In the genomic region with DNA sequence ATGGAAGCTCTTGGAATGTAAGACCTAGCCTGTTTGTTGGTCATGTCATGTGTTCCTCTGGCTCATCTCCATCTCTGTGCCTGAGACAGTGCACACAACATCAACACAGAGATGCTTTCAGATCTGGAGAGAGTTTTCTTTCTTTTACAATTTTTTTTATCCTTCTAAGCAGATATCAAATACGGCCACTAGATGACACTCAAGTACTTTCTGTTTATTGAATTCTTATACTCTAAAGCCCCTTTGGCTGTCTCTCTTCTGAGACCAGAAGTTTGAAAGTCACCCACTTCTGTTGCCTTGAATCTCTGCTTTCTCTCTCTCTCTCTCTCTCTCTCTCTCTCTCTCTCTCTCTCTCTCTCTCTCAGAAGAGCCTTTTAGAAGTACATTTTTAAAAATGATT, we compare ENCODE assay signal across 12 mouse cellular contexts.
A peak's percentile ranks its signal among the peaks of the same experiment; 100 is the strongest.
DNase-seq lines count a peak whose midpoint lies in the region; ATAC-seq and TF ChIP-seq lines count a peak whose summit lies in the region.
"Had no signal": no experiment of that assay in that cellular context is flagged by ENCODE, and none has a peak within 500 bp of the region (broad histone marks: within the 10 kb centered on the region; RNA-seq: fewer than 3 reads in every experiment).

No protein-coding gene starts in this region.

- TF ChIP-seq RAD21 in CH12.LX (IDR thresholded peaks at IDR 0.05; ENCODE audit: low read depth, low read length): peak; percentile 82

- 7% methylated on average over 1 of the region's 1 CpGs for WGBS in embryonic facial prominence, embryonic 11.5 days
- WGBS in embryonic facial prominence, embryonic 10.5 days: 7% methylated on average over 1 of the region's 1 CpGs

- dilution Hi-C loops in CH12.LX (cut with MboI; ENCODE audit: extremely low pct_ligation_motif_present, extremely low pct_unique_long_range_greater_than_20kb, low sequenced_read_pairs): no loop called here

- no peaks in the 10 kb centered on the region for H3K9me3 ChIP-seq in embryonic facial prominence, embryonic 11.5 days (replicated peaks; ENCODE audit: control insufficient read depth, low read length)
- H3K9me3 ChIP-seq in embryonic facial prominence, embryonic 10.5 days: no peaks in the 10 kb centered on the region
- H3K9me3 ChIP-seq in CH12.LX (replicated peaks; ENCODE audit: low read length): peaks cover 5% of the 10 kb centered on the region

- no peak overlapping the region for H3K9ac ChIP-seq in embryonic facial prominence, embryonic 11.5 days (replicated peaks; ENCODE audit: low read length)
- no peak overlapping the region for H3K9ac ChIP-seq in CH12.LX (ENCODE audit: insufficient read depth, low read depth)

- in situ Hi-C loops in CH12.LX (cut with MboI; ENCODE audit: low pct_ligation_motif_present, low pct_unique_long_range_greater_than_20kb, low sequenced_read_pairs): loop anchor here (5.0 kb wide), 1 partner anchor 700 kb away; the partner anchor contains the start of gene Aipl1

- no peaks in the 10 kb centered on the region for H3K79me2 ChIP-seq in CH12.LX (replicated peaks; ENCODE audit: control insufficient read depth, extremely low read depth, insufficient read depth, poor library complexity, severe bottlenecking)

- no peak overlapping the region for H3K4me2 ChIP-seq in embryonic facial prominence, embryonic 11.5 days (ENCODE audit: low read depth, low read length)
- H3K4me2 ChIP-seq in CH12.LX (ENCODE audit: insufficient read depth, low read depth, poor library complexity, severe bottlenecking): no peak overlapping the region

- ATAC-seq in embryonic facial prominence, embryonic 11.5 days (replicated peaks; ENCODE audit: insufficient number of reproducible peaks, low FRiP score, low TSS enrichment, low read depth): no peak

- TF ChIP-seq POLR2A in CH12.LX (IDR thresholded peaks at IDR 0.05; ENCODE audit: low read depth, low read length): no peak

- no peaks in the 10 kb centered on the region for H3K27me3 ChIP-seq in embryonic facial prominence, embryonic 11.5 days (ENCODE audit: control insufficient read depth, insufficient read depth, low read length)
- no peaks in the 10 kb centered on the region for H3K27me3 ChIP-seq in embryonic facial prominence, embryonic 10.5 days (replicated peaks; ENCODE audit: low read depth, poor library complexity, severe bottlenecking)
- peaks cover 69% of the 10 kb centered on the region for H3K27me3 ChIP-seq in CH12.LX (replicated peaks)

- H3K27ac ChIP-seq in embryonic facial prominence, embryonic 11.5 days (replicated peaks; ENCODE audit: low read depth, low read length): no peak overlapping the region
- H3K27ac ChIP-seq in embryonic facial prominence, embryonic 10.5 days (replicated peaks): no peak overlapping the region
- no peak overlapping the region for H3K27ac ChIP-seq in left cerebral cortex, adult 2 months
- H3K27ac ChIP-seq in CH12.LX (ENCODE audit: insufficient read depth, low read depth): no peak overlapping the region

- TF ChIP-seq CTCF in left cerebral cortex, adult 2 months (IDR thresholded peaks at IDR 0.05): peak; percentile 73
- peak; percentile 28 to 75; a peak in 3 of 4 replicates for TF ChIP-seq CTCF in CH12.LX (conservative IDR thresholded peaks at IDR 0.05 in 1 of 2, IDR thresholded peaks at IDR 0.05 in 1 of 2; ENCODE audit: low read depth in 2 of 2, low read length in 2 of 2)

- peak; percentile 52 for DNase-seq in embryonic facial prominence, embryonic 11.5 days (ENCODE audit: low spot score)
- no peak for DNase-seq in embryonic facial prominence, embryonic 10.5 days (ENCODE audit: low spot score)
- DNase-seq in left cerebral cortex, adult 2 months (ENCODE audit: extremely low spot score in 1 of 2, low spot score in 2 of 2): no peak
- DNase-seq in left cerebral cortex, postnatal 10 days (ENCODE audit: extremely low spot score in 1 of 2, low spot score in 2 of 2): no peak
- peak; percentile 34 for DNase-seq in CH12.LX (ENCODE audit: extremely low read depth)
- peak; percentile 24 for DNase-seq in embryo, embryonic 9.5 days (ENCODE audit: extremely low spot score)
- no peak for DNase-seq in adrenal gland, postnatal 4 days (ENCODE audit: low spot score in 2 of 2)
- no peak for DNase-seq in urinary bladder, postnatal 14 days (ENCODE audit: low spot score)
- DNase-seq: gastrocnemius, postnatal 36 days; heart, postnatal 36 days; kidney, postnatal 14 days; thymus, adult 18-20 months had no signal

- intact Hi-C loops in left cerebral cortex, adult 2 months (cut with DNase I): loop anchor here (5.0 to 10.0 kb wide), 2 partner anchors 335 to 817 kb away; no protein-coding TSS in a partner anchor
- intact Hi-C loops in left cerebral cortex, postnatal 10 days (cut with DNase I): loop anchor here (5.0 to 10.0 kb wide), 2 partner anchors 1090 to 1217 kb away; partner anchors contain the start of gene Spns3

- no peaks in the 10 kb centered on the region for H3K36me3 ChIP-seq in embryonic facial prominence, embryonic 11.5 days (replicated peaks; ENCODE audit: control insufficient read depth, insufficient read depth, low read depth, low read length)
- no peaks in the 10 kb centered on the region for H3K36me3 ChIP-seq in embryonic facial prominence, embryonic 10.5 days (replicated peaks)
- H3K36me3 ChIP-seq in CH12.LX (replicated peaks in 1 of 2; ENCODE audit: control insufficient read depth in 1 of 2, insufficient read depth in 1 of 2, low read length in 1 of 2): no peaks in the 10 kb centered on the region

- TF ChIP-seq EP300 in CH12.LX (IDR thresholded peaks at IDR 0.05; ENCODE audit: low read length): no peak

- no peak overlapping the region for H3K4me3 ChIP-seq in embryonic facial prominence, embryonic 11.5 days (ENCODE audit: low read depth, low read length)
- H3K4me3 ChIP-seq in embryonic facial prominence, embryonic 10.5 days: no peak overlapping the region
- no peak overlapping the region for H3K4me3 ChIP-seq in left cerebral cortex, adult 2 months
- H3K4me3 ChIP-seq in CH12.LX (replicated peaks in 1 of 3; ENCODE audit: low read depth in 2 of 3, low read length in 2 of 3, poor library complexity in 1 of 3): no peak overlapping the region

- H3K4me1 ChIP-seq in embryonic facial prominence, embryonic 11.5 days (ENCODE audit: control insufficient read depth, insufficient read depth, low read length): no peaks in the 10 kb centered on the region
- no peaks in the 10 kb centered on the region for H3K4me1 ChIP-seq in embryonic facial prominence, embryonic 10.5 days
- H3K4me1 ChIP-seq in CH12.LX (ENCODE audit: control insufficient read depth in 1 of 2, insufficient read depth in 2 of 2): no peaks in the 10 kb centered on the region

TF ChIP-seq in CH12.LX, 34 proteins besides CTCF, POLR2A, EP300 and RAD21:
- TF ChIP-seq SMC3 (IDR thresholded peaks at IDR 0.05; ENCODE audit: low read depth, low read length): peak; percentile 44
- TF ChIP-seq ETS1 (conservative IDR thresholded peaks at IDR 0.05; ENCODE audit: low read depth, low read length): no peak
- TF ChIP-seq ZNF384 (IDR thresholded peaks at IDR 0.05; ENCODE audit: low read depth, low read length): peak; percentile 88
- TF ChIP-seq NRF1 (IDR thresholded peaks at IDR 0.05; ENCODE audit: low read depth, low read length): no peak
- no peak for TF ChIP-seq NELFE (IDR thresholded peaks at IDR 0.05; ENCODE audit: low read depth, low read length)
- no peak for TF ChIP-seq UBTF (IDR thresholded peaks at IDR 0.05; ENCODE audit: low read depth, low read length)
- TF ChIP-seq MAX (IDR thresholded peaks at IDR 0.05; ENCODE audit: low read length): no peak
- TF ChIP-seq JUN (IDR thresholded peaks at IDR 0.05; ENCODE audit: insufficient read depth, low read depth, low read length): no peak
- TF ChIP-seq POLR2AphosphoS2 (IDR thresholded peaks at IDR 0.05; ENCODE audit: low read depth, low read length): no peak
- TF ChIP-seq MXI1 (IDR thresholded peaks at IDR 0.05; ENCODE audit: low read depth, low read length): no peak
- TF ChIP-seq SIN3A (IDR thresholded peaks at IDR 0.05; ENCODE audit: low read length): no peak
- TF ChIP-seq E2F4 (IDR thresholded peaks at IDR 0.05; ENCODE audit: insufficient replicate concordance, low read depth, low read length): no peak
- no peak for TF ChIP-seq USF1 (IDR thresholded peaks at IDR 0.05; ENCODE audit: low read depth, low read length)

Comparison
In these comparisons a context has a peak if more than half of its experiments do, and no peak if none do; other contexts are left out.
1. DNase-seq: peak in embryonic facial prominence, embryonic 11.5 days (single experiment), CH12.LX (single experiment) and embryo, embryonic 9.5 days (single experiment); none in embryonic facial prominence, embryonic 10.5 days (single experiment), left cerebral cortex, adult 2 months (0 of 2), left cerebral cortex, postnatal 10 days (0 of 2), adrenal gland, postnatal 4 days (0 of 2) and urinary bladder, postnatal 14 days (single experiment).